Mouse (Mus musculus): ENCODE results near the gene Dclk2. TPM values are rescaled to one million over a fixed set of nuclear protein-coding genes. Genes with fewer than 3 reads are reported as not detected.

Gene Dclk2
- total RNA-seq (2021) = 1 to 10 TPM; 6.0 to 6.5 TPM
- long read RNA-seq, experiment 1, partial matches to known transcripts = 0 of 2 reads
- long read RNA-seq, experiment 1, other reads (novel, unspliced or antisense) = 2 of 2 reads
- long read RNA-seq, experiment 2, full-length matches to known transcripts = 8 of 18 reads
- long read RNA-seq, experiment 2, partial matches to known transcripts = 3 of 18 reads
- long read RNA-seq, experiment 2, other reads (novel, unspliced or antisense) = 7 of 18 reads

GRCm38 (mm10) chr3:86920343-86921083 lies at the start of gene Dclk2:
Gene Dclk2 (minus strand): TSS chr3:86920852.
- peak; percentile 67 to 74 for DNase-seq (ENCODE audit: low spot score in 2 of 2)

GRCm38 (mm10) chr3:86962665-86963435 lies 42.2 kb upstream of the Dclk2 start:
- no peak for DNase-seq (ENCODE audit: low spot score in 2 of 2)

- no peak for DNase-seq (ENCODE audit: low spot score in 2 of 2)
Observed at GRCm38 (mm10) chr3:86961395-86961669, 40.7 kb upstream of the Dclk2 start.

- DNase-seq (ENCODE audit: low spot score in 2 of 2) = no peak
Observed at GRCm38 (mm10) chr3:86960656-86961394, 40.2 kb upstream of the Dclk2 start.

GRCm38 (mm10) chr3:86959088-86959487 lies 38.4 kb upstream of the Dclk2 start:
- DNase-seq (ENCODE audit: low spot score in 2 of 2) = no peak

- no peak for DNase-seq (ENCODE audit: low spot score in 2 of 2)
Observed at GRCm38 (mm10) chr3:86955376-86955775, 34.7 kb upstream of the Dclk2 start.

- no peak for DNase-seq (ENCODE audit: low spot score in 2 of 2)
Observed at GRCm38 (mm10) chr3:86954521-86954920, 33.9 kb upstream of the Dclk2 start.

GRCm38 (mm10) chr3:86953819-86954218 lies 33.2 kb upstream of the Dclk2 start:
- DNase-seq (ENCODE audit: low spot score in 2 of 2) = no peak

GRCm38 (mm10) chr3:86950652-86951051 lies 30.0 kb upstream of the Dclk2 start:
- DNase-seq (ENCODE audit: low spot score in 2 of 2) = no peak

- DNase-seq (ENCODE audit: low spot score in 2 of 2) = no peak
Observed at GRCm38 (mm10) chr3:86936254-86936836, 15.7 kb upstream of the Dclk2 start.

GRCm38 (mm10) chr3:86933446-86933845 lies 12.8 kb upstream of the Dclk2 start:
- no peak for DNase-seq (ENCODE audit: low spot score in 2 of 2)

- no peak for DNase-seq (ENCODE audit: low spot score in 2 of 2)
Observed at GRCm38 (mm10) chr3:86923686-86924085, 3.0 kb upstream of the Dclk2 start.

GRCm38 (mm10) chr3:86921181-86921975 lies 726 bp upstream of the Dclk2 start:
- DNase-seq (ENCODE audit: low spot score in 2 of 2) = peak in 1 of 2 experiments; percentile 20

- DNase-seq (ENCODE audit: low spot score in 2 of 2) = peak; percentile 29
Observed at GRCm38 (mm10) chr3:86919641-86920342, 860 bp downstream of the Dclk2 start.

GRCm38 (mm10) chr3:86917048-86917447 lies 3.6 kb downstream of the Dclk2 start:
- DNase-seq (ENCODE audit: low spot score in 2 of 2) = no peak

- DNase-seq (ENCODE audit: low spot score in 2 of 2) = no peak
Observed at GRCm38 (mm10) chr3:86916626-86917025, 4.0 kb downstream of the Dclk2 start.

GRCm38 (mm10) chr3:86915291-86915690 lies 5.4 kb downstream of the Dclk2 start:
- no peak for DNase-seq (ENCODE audit: low spot score in 2 of 2)

- DNase-seq (ENCODE audit: low spot score in 2 of 2) = no peak
Observed at GRCm38 (mm10) chr3:86914316-86914715, 6.3 kb downstream of the Dclk2 start.

- DNase-seq (ENCODE audit: low spot score in 2 of 2) = no peak
Observed at GRCm38 (mm10) chr3:86898366-86898765, 22.3 kb downstream of the Dclk2 start.

GRCm38 (mm10) chr3:86897551-86897950 lies 23.1 kb downstream of the Dclk2 start:
- no peak for DNase-seq (ENCODE audit: low spot score in 2 of 2)

Measured in adrenal gland, adult 18-20 months (tissue).